26 mouse cellular contexts compared by ENCODE assay signal in the genomic region with DNA sequence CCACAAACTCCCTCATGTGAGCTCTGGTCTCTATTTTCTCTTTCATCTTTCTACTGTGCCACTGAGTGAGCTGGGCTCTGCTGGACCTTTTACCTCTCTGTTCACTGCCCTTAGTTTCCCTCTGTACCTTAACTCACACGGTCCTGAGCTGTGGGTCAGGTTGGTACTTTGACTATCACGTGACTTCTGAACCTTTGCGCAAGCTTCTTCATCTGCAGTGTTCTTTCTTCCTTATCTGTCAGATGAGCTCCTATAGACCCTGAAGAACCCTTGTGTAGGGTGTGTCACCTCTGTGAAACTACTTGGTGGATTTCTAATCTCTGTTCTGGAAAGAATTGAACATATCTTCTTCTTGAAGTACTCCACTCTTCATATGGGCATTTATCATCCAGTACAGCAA.
DNase-seq lines count a peak whose midpoint lies in the region; ATAC-seq lines count a peak whose summit lies in the region.
"Had no signal": no experiment of that assay in that cellular context is flagged by ENCODE, and none has a peak within 500 bp of the region (broad histone marks: within the 10 kb centered on the region; RNA-seq: fewer than 3 reads in every experiment).

No protein-coding gene starts in this region.

- peak overlapping the region; percentile 40; the same call in 1 of the 2 replicates for H3K27ac ChIP-seq in hindbrain, embryonic 10.5 days
- no peak overlapping the region for H3K27ac ChIP-seq in hindbrain, embryonic 14.5 days
- H3K27ac ChIP-seq in limb, embryonic 13.5 days, result no peak overlapping the region
- no peak overlapping the region for H3K27ac ChIP-seq in limb, embryonic 10.5 days
- H3K27ac ChIP-seq in neural tube, embryonic 13.5 days (replicated peaks), result peak overlapping the region; percentile 30; the same call in 1 of the 2 replicates
- H3K27ac ChIP-seq: embryonic facial prominence, embryonic 12.5 days; embryonic facial prominence, embryonic 15.5 days; forebrain, embryonic 12.5 days; forebrain, embryonic 15.5 days; heart, adult 2 months; heart, embryonic 10.5 days; heart, embryonic 13.5 days; hindbrain, embryonic 12.5 days had no signal

- no peaks in the 10 kb centered on the region for H3K36me3 ChIP-seq in hindbrain, embryonic 10.5 days
- H3K36me3 ChIP-seq in hindbrain, embryonic 14.5 days (replicated peaks; ENCODE audit: control insufficient read depth, insufficient read depth), result no peaks in the 10 kb centered on the region
- H3K36me3 ChIP-seq in limb, embryonic 13.5 days, result no peaks in the 10 kb centered on the region
- no peaks in the 10 kb centered on the region for H3K36me3 ChIP-seq in limb, embryonic 10.5 days
- no peaks in the 10 kb centered on the region for H3K36me3 ChIP-seq in neural tube, embryonic 13.5 days
- H3K36me3 ChIP-seq: embryonic facial prominence, embryonic 12.5 days; embryonic facial prominence, embryonic 15.5 days; forebrain, embryonic 12.5 days; forebrain, embryonic 15.5 days; G1E; heart, embryonic 10.5 days; heart, embryonic 13.5 days; hindbrain, embryonic 12.5 days had no signal

- ATAC-seq in hindbrain, embryonic 14.5 days (ENCODE audit: low FRiP score), result no peak
- no peak for ATAC-seq in limb, embryonic 13.5 days (ENCODE audit: low FRiP score, low read depth)
- no peak for ATAC-seq in neural tube, embryonic 13.5 days (ENCODE audit: low read depth)
- ATAC-seq: forebrain, embryonic 15.5 days; Patski had no signal

- peaks cover 74% of the 10 kb centered on the region for H3K4me1 ChIP-seq in hindbrain, embryonic 10.5 days (replicated peaks)
- peaks cover 41% of the 10 kb centered on the region for H3K4me1 ChIP-seq in hindbrain, embryonic 14.5 days (replicated peaks; ENCODE audit: control insufficient read depth, insufficient read depth, low read length)
- H3K4me1 ChIP-seq in limb, embryonic 13.5 days, result peaks cover 62% of the 10 kb centered on the region
- peaks cover 58% of the 10 kb centered on the region for H3K4me1 ChIP-seq in limb, embryonic 10.5 days
- peaks cover 69% of the 10 kb centered on the region for H3K4me1 ChIP-seq in neural tube, embryonic 13.5 days (replicated peaks)

- H3K4me2 ChIP-seq in hindbrain, embryonic 14.5 days (replicated peaks), result no peak overlapping the region
- H3K4me2 ChIP-seq in limb, embryonic 13.5 days (replicated peaks), result no peak overlapping the region
- no peak overlapping the region for H3K4me2 ChIP-seq in neural tube, embryonic 13.5 days
- H3K4me2 ChIP-seq: embryonic facial prominence, embryonic 12.5 days; embryonic facial prominence, embryonic 15.5 days; forebrain, embryonic 12.5 days; forebrain, embryonic 15.5 days; heart, embryonic 13.5 days; hindbrain, embryonic 12.5 days had no signal

- 86% methylated on average over 3 of the region's 3 CpGs for WGBS in hindbrain, embryonic 10.5 days
- WGBS in hindbrain, embryonic 14.5 days, result 94% methylated on average over 3 of the region's 3 CpGs
- WGBS in limb, embryonic 13.5 days, result 72% methylated on average over 3 of the region's 3 CpGs
- WGBS in limb, embryonic 10.5 days, result 81% methylated on average over 3 of the region's 3 CpGs
- WGBS in neural tube, embryonic 13.5 days, result 85% methylated on average over 3 of the region's 3 CpGs

- no peak overlapping the region for H3K4me3 ChIP-seq in hindbrain, embryonic 10.5 days
- no peak overlapping the region for H3K4me3 ChIP-seq in hindbrain, embryonic 14.5 days (replicated peaks; ENCODE audit: low read length)
- H3K4me3 ChIP-seq in limb, embryonic 13.5 days, result no peak overlapping the region
- H3K4me3 ChIP-seq in limb, embryonic 10.5 days, result no peak overlapping the region
- H3K4me3 ChIP-seq in neural tube, embryonic 13.5 days, result no peak overlapping the region
- H3K4me3 ChIP-seq: embryonic facial prominence, embryonic 12.5 days; embryonic facial prominence, embryonic 15.5 days; forebrain, embryonic 12.5 days; forebrain, embryonic 15.5 days; heart, adult 2 months; heart, embryonic 10.5 days; heart, embryonic 13.5 days; hindbrain, embryonic 12.5 days had no signal

- no peak for DNase-seq in hindbrain, embryonic 10.5 days (ENCODE audit: low spot score)
- DNase-seq in hindbrain, embryonic 14.5 days (ENCODE audit: low spot score), result no peak
- DNase-seq in limb, embryonic 10.5 days (ENCODE audit: low spot score), result no peak
- no peak for DNase-seq in neural tube, embryonic 10.5 days (ENCODE audit: extremely low spot score, low spot score)
- DNase-seq: adrenal gland, postnatal 10 days; adrenal gland, postnatal 36 days; B cell, adult 2 months; cerebellum, adult 18-20 months; cerebellum, adult 9-10 months; cerebellum, postnatal 14 days; gastrocnemius, postnatal 10 days; gastrocnemius, postnatal 36 days; heart, adult 2 months; heart, postnatal 14 days; heart, postnatal 4 days had no signal

- H3K27me3 ChIP-seq in hindbrain, embryonic 10.5 days (ENCODE audit: insufficient read depth, poor library complexity, severe bottlenecking), result no peaks in the 10 kb centered on the region
- H3K27me3 ChIP-seq in hindbrain, embryonic 14.5 days (ENCODE audit: control insufficient read depth, insufficient read depth, low read length), result no peaks in the 10 kb centered on the region
- no peaks in the 10 kb centered on the region for H3K27me3 ChIP-seq in limb, embryonic 13.5 days
- H3K27me3 ChIP-seq in limb, embryonic 10.5 days (ENCODE audit: low read depth, poor library complexity, severe bottlenecking), result peaks cover 4% of the 10 kb centered on the region; the same call in 1 of the 2 replicates
- H3K27me3 ChIP-seq in neural tube, embryonic 13.5 days, result no peaks in the 10 kb centered on the region
- H3K27me3 ChIP-seq: embryonic facial prominence, embryonic 12.5 days; forebrain, embryonic 12.5 days; forebrain, embryonic 15.5 days; hindbrain, embryonic 12.5 days; Patski had no signal

- H3K9ac ChIP-seq in hindbrain, embryonic 14.5 days, result no peak overlapping the region
- H3K9ac ChIP-seq in limb, embryonic 13.5 days, result 0 out of 2 replicates have a peak overlapping the region, but pooled peaks have one; percentile 25
- H3K9ac ChIP-seq in neural tube, embryonic 13.5 days, result no peak overlapping the region
- H3K9ac ChIP-seq: embryonic facial prominence, embryonic 12.5 days; embryonic facial prominence, embryonic 15.5 days; forebrain, embryonic 12.5 days; forebrain, embryonic 15.5 days; heart, embryonic 13.5 days; hindbrain, embryonic 12.5 days had no signal

- no peaks in the 10 kb centered on the region for H3K9me3 ChIP-seq in hindbrain, embryonic 10.5 days
- H3K9me3 ChIP-seq in hindbrain, embryonic 14.5 days (ENCODE audit: control insufficient read depth, low read length), result no peaks in the 10 kb centered on the region
- no peaks in the 10 kb centered on the region for H3K9me3 ChIP-seq in limb, embryonic 13.5 days
- no peaks in the 10 kb centered on the region for H3K9me3 ChIP-seq in limb, embryonic 10.5 days (replicated peaks)
- H3K9me3 ChIP-seq in neural tube, embryonic 13.5 days, result no peaks in the 10 kb centered on the region
- H3K9me3 ChIP-seq: embryonic facial prominence, embryonic 12.5 days; embryonic facial prominence, embryonic 15.5 days; forebrain, embryonic 12.5 days; forebrain, embryonic 15.5 days; heart, embryonic 10.5 days; heart, embryonic 13.5 days; hindbrain, embryonic 12.5 days had no signal

Comparison
In these comparisons a context has a peak if more than half of its experiments do, and no peak if none do; other contexts are left out.
1. H3K27ac ChIP-seq: peak in hindbrain, embryonic 10.5 days (single experiment) and neural tube, embryonic 13.5 days (single experiment); none in hindbrain, embryonic 14.5 days (single experiment), limb, embryonic 13.5 days (single experiment) and limb, embryonic 10.5 days (single experiment).